In genomic region chr6:53308684-53309083, GRCm38 (mm10) we compare ENCODE assay signal across 15 mouse cellular contexts. TPM values are rescaled to one million over a fixed set of nuclear protein-coding genes. Genes with fewer than 3 reads are reported as not detected.
A peak's percentile ranks its signal among the peaks of the same experiment; 100 is the strongest.
DNase-seq lines count a peak whose midpoint lies in the region; ATAC-seq and TF ChIP-seq lines count a peak whose summit lies in the region.
"Had no signal": no experiment of that assay in that cellular context is flagged by ENCODE, and none has a peak within 500 bp of the region (broad histone marks: within the 10 kb centered on the region; RNA-seq: fewer than 3 reads in every experiment).

No protein-coding gene starts in this region.

- intact Hi-C loops in heart, postnatal 25 days (cut with DNase I): no loop called here

- H3K4me2 ChIP-seq in heart, embryonic 14.5 days (ENCODE audit: low read length): peak overlapping the region; percentile 52
- no peak overlapping the region for H3K4me2 ChIP-seq in embryonic facial prominence, embryonic 14.5 days (ENCODE audit: low read depth, low read length)
- H3K4me2 ChIP-seq: kidney, embryonic 15.5 days; lung, embryonic 15.5 days had no signal

- TF ChIP-seq POLR2A in lung, adult 2 months (IDR thresholded peaks at IDR 0.05; ENCODE audit: borderline replicate concordance, extremely low read depth, low read depth, low read length): no peak

- no peak overlapping the region for H3K9ac ChIP-seq in heart, embryonic 14.5 days (ENCODE audit: low read length)
- H3K9ac ChIP-seq in embryonic facial prominence, embryonic 14.5 days (ENCODE audit: low read depth, low read length): no peak overlapping the region
- H3K9ac ChIP-seq: kidney, embryonic 15.5 days; lung, embryonic 15.5 days had no signal

- no peak overlapping the region for H3K4me3 ChIP-seq in heart, embryonic 14.5 days (ENCODE audit: control insufficient read depth in 1 of 2, insufficient read depth in 1 of 2, low read depth in 1 of 2, low read length in 2 of 2)
- H3K4me3 ChIP-seq in lung, adult 2 months (replicated peaks; ENCODE audit: extremely low read depth, low read depth, low read length): no peak overlapping the region
- H3K4me3 ChIP-seq in embryonic facial prominence, embryonic 14.5 days (ENCODE audit: low read depth, low read length): no peak overlapping the region
- H3K4me3 ChIP-seq: kidney, embryonic 15.5 days; lung, embryonic 15.5 days had no signal

- H3K4me1 ChIP-seq in heart, embryonic 14.5 days (ENCODE audit: control insufficient read depth in 2 of 2, insufficient read depth in 2 of 2, low read length in 2 of 2): peaks cover 14 to 51% of the 10 kb centered on the region in 2 experiments
- H3K4me1 ChIP-seq in lung, adult 2 months (ENCODE audit: control insufficient read depth, insufficient read depth, low read length): no peaks in the 10 kb centered on the region
- peaks cover 17% of the 10 kb centered on the region for H3K4me1 ChIP-seq in embryonic facial prominence, embryonic 14.5 days (ENCODE audit: control insufficient read depth, insufficient read depth, low read length)

- H3K9me3 ChIP-seq in heart, embryonic 14.5 days (ENCODE audit: control insufficient read depth, low read length): no peaks in the 10 kb centered on the region
- no peaks in the 10 kb centered on the region for H3K9me3 ChIP-seq in embryonic facial prominence, embryonic 14.5 days (ENCODE audit: control insufficient read depth, low read length)
- H3K9me3 ChIP-seq: kidney, embryonic 15.5 days; lung, embryonic 15.5 days had no signal

- peak; percentile 26; the same call in 1 of the 2 replicates for ATAC-seq in heart, embryonic 14.5 days (ENCODE audit: insufficient number of reproducible peaks, insufficient read depth, low FRiP score, low read depth)
- ATAC-seq in embryonic facial prominence, embryonic 14.5 days (ENCODE audit: low read depth): no peak
- peak; percentile 57 for ATAC-seq in megakaryocyte progenitor cell, adult 5-6 weeks (replicated peaks; ENCODE audit: poor library complexity)
- ATAC-seq: activated CD4-positive, CD25-positive, alpha-beta regulatory T cell, adult 4 months; midbrain, embryonic 16.5 days had no signal

- TF ChIP-seq CTCF in lung, adult 2 months (IDR thresholded peaks at IDR 0.05; ENCODE audit: insufficient read depth, low read length): no peak

- no peaks in the 10 kb centered on the region for H3K36me3 ChIP-seq in heart, embryonic 14.5 days (ENCODE audit: control insufficient read depth, insufficient read depth, low read length)
- no peaks in the 10 kb centered on the region for H3K36me3 ChIP-seq in embryonic facial prominence, embryonic 14.5 days (ENCODE audit: control insufficient read depth, insufficient read depth, low read length)
- H3K36me3 ChIP-seq: kidney, embryonic 15.5 days; lung, embryonic 15.5 days had no signal

- no peak for DNase-seq in heart, postnatal 25 days (ENCODE audit: low spot score)
- DNase-seq in lung, adult 2 months: peak; percentile 10
- no peak for DNase-seq in lung, postnatal 10 days
- DNase-seq in embryonic facial prominence, embryonic 14.5 days (ENCODE audit: low spot score): peak; percentile 53
- DNase-seq in spleen, adult 12 weeks (ENCODE audit: low spot score): no peak
- DNase-seq: cerebellum, adult 11-12 months; layer of hippocampus, adult 9-11 months; spleen, adult 18-20 months; thymus, postnatal 36 days had no signal

- 2% methylated on average over 6 of the region's 6 CpGs for WGBS in heart, embryonic 14.5 days
- WGBS in lung, adult 2 months: 23% methylated on average over 6 of the region's 6 CpGs
- WGBS in embryonic facial prominence, embryonic 14.5 days: 30% methylated on average over 6 of the region's 6 CpGs

- H3K27me3 ChIP-seq in heart, embryonic 14.5 days (ENCODE audit: control insufficient read depth, insufficient read depth, low read length): no peaks in the 10 kb centered on the region
- H3K27me3 ChIP-seq in embryonic facial prominence, embryonic 14.5 days (replicated peaks; ENCODE audit: control insufficient read depth, insufficient read depth, low read length): no peaks in the 10 kb centered on the region
- H3K27me3 ChIP-seq: kidney, embryonic 15.5 days; lung, embryonic 15.5 days had no signal

- H3K27ac ChIP-seq in heart, embryonic 14.5 days (replicated peaks in 1 of 2; ENCODE audit: control insufficient read depth in 1 of 2, insufficient read depth in 1 of 2, low read depth in 2 of 2, low read length in 2 of 2): peak overlapping the region; percentile 68 to 77
- no peak overlapping the region for H3K27ac ChIP-seq in embryonic facial prominence, embryonic 14.5 days (replicated peaks; ENCODE audit: low read depth, low read length)
- H3K27ac ChIP-seq: kidney, embryonic 15.5 days; lung, embryonic 15.5 days had no signal

RNA-seq across cellular contexts. Expression of gene Creb5, which starts 21.6 kb away (rescaled TPM):
- polyA plus RNA-seq in heart, embryonic 14.5 days (2014; fragmentation: Nextera tagmentation; extraction: Ambion mirVana): 36.0 and 38.3 TPM in 2 replicates
- 10 to 100 TPM in 1 of 2 experiments, 1 to 10 TPM in 1; 9.3 to 10.9 TPM for total RNA-seq in heart, postnatal 25 days (2021)
- polyA plus RNA-seq in lung, adult 2 months (2012; rRNA removed): 3.5 and 4.0 TPM in 2 replicates
- 22.8 and 22.9 TPM in 2 replicates for polyA plus RNA-seq in embryonic facial prominence, embryonic 14.5 days (2014; fragmentation: Nextera tagmentation; extraction: Ambion mirVana)
- total RNA-seq in megakaryocyte progenitor cell, adult 5-6 weeks (2015): 0.30 and 1.4 TPM in 2 replicates
- total RNA-seq in megakaryocyte progenitor cell, adult 5-6 weeks (2017): 1.1 TPM in 1 of 2 replicates, not detected in the other

Comparison
In these comparisons a context has a peak if more than half of its experiments do, and no peak if none do; other contexts are left out.
1. DNase-seq: peak in lung, adult 2 months (single experiment) and embryonic facial prominence, embryonic 14.5 days (single experiment); none in heart, postnatal 25 days (single experiment), lung, postnatal 10 days (single experiment) and spleen, adult 12 weeks (single experiment).